Mouse (Mus musculus) hindbrain, postnatal 0 days (tissue): Measurements from ENCODE around the gene Fcgrt. TPM values are rescaled to one million over a fixed set of nuclear protein-coding genes. Genes with fewer than 3 reads are reported as not detected.
"Not testable (repeated sequence)": the region's sequence is repeated elsewhere in the genome, so short reads cannot be mapped to it uniquely, and the experiment has no call there.

Experiments
- ATAC-seq: fragments of 200-750 bp; cut with Nextera tagmentation; 2 replicates; pipeline ENCODE4 v1.8.0; 2017; ENCODE audit warnings: mild to moderate bottlenecking, moderate TSS enrichment, moderate library complexity
- DNase-seq: peaks from one replicate; pipeline ENCODE4 v3.0.0-alpha.2; 2015; ENCODE audit warnings: low spot score
- H3K27ac ChIP-seq: fragments of 300-500 bp; sonication (generic); 2 replicates; pipeline ENCODE4 v1.5.1; 2014; ENCODE audit warnings: mild to moderate bottlenecking
- H3K27me3 ChIP-seq: fragments of 300-500 bp; sonication (generic); 2 replicates; pipeline ENCODE4 v1.6.1; 2014; ENCODE audit warnings: low read length, mixed read lengths; ENCODE audit not compliant: insufficient read depth
- H3K36me3 ChIP-seq: fragments of 300-500 bp; sonication (generic); 2 replicates; pipeline ENCODE4 v1.6.1; 2014; ENCODE audit warnings: low read length, mixed read lengths; ENCODE audit not compliant: insufficient read depth
- H3K4me1 ChIP-seq: fragments of 300-500 bp; sonication (generic); 2 replicates; pipeline ENCODE4 v1.6.1; 2014; ENCODE audit warnings: antibody characterized with exemption, low read length, mixed read lengths; ENCODE audit not compliant: insufficient read depth
- H3K4me2 ChIP-seq: fragments of 300-500 bp; sonication (generic); 2 replicates; pipeline ENCODE4 v1.6.1; 2014; ENCODE audit warnings: low read depth, mild to moderate bottlenecking, low read length, moderate library complexity, mixed read lengths
- H3K4me3 ChIP-seq: fragments of 300-500 bp; sonication (generic); 2 replicates; pipeline ENCODE4 v1.5.1; 2014; ENCODE audit warnings: low read length
- H3K9ac ChIP-seq: fragments of 300-500 bp; sonication (generic); replicated peaks from 2 replicates; pipeline ENCODE4 v1.6.1; 2014; ENCODE audit warnings: mild to moderate bottlenecking, low read length, moderate library complexity, mixed read lengths
- H3K9me3 ChIP-seq: fragments of 300-500 bp; sonication (generic); 2 replicates; pipeline ENCODE4 v1.6.1; 2016; ENCODE audit warnings: low read length, mixed read lengths
- CTCF ChIP-seq: IDR thresholded peaks from 2 replicates; pipeline ENCODE4 v1.5.1; 2016; ENCODE audit warnings: antibody characterized with exemption, control low read depth, low read depth
- WGBS: fragments of 180-500 bp; shearing (Covaris S2); extraction: QIAGEN DNeasy Blood & Tissue Kit; methylation state at CpG from one replicate; pipeline ENCODE4 v1.1.7; 2014; 5-methylcytosine and 5-hydroxymethylcytosine counted together
- polyA plus RNA-seq: library from polyadenylated mRNA; unstranded; fragments of >200 nt; fragmentation: Nextera tagmentation; extraction: Ambion mirVana; gene quantifications from 2 replicates; pipeline ENCODE4 v1.2.1, GENCODE M21; 2015
- total RNA-seq: library from RNA; depleted of rRNA; stranded (reverse); fragments of >200 nt; gene quantifications from 2 replicates; pipeline ENCODE4 v1.2.3, GENCODE M21; 2014

Fcgrt gene
- total and polyA plus RNA-seq, 2 experiments from 2014 or later, result 32.9 to 45.9 TPM

DNA sequence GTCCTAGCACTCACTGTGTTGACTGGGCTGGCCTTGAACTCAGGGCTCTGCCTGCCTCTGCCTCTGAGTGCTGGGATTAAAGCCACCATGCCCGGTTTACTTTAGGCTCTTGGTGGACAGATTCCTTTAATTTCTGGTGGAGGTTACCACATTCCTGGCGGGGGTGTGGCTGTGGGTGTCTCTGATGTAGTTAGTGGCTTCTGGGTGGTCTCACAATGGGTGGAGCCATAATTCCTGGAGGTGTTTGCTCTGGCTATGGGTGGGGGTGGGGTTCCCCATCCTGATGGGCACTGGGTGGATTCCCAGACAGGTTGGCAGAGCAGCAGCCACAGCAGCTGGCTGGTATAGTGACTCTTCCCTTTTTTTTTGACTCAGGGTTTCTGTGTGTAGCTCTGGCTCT lies 8.3 kb upstream of the Fcgrt start:
- DNase-seq, result no peak
- Histone ChIP-seq H3K9me3 (no peaks in the 10 kb centered on the region), H3K4me3 (no peak overlapping the region), H3K27me3 (no peaks in the 10 kb centered on the region), H3K4me1 (no peaks in the 10 kb centered on the region), H3K4me2 (no peak overlapping the region), H3K36me3 (no peaks in the 10 kb centered on the region), H3K27ac (no peak overlapping the region), H3K9ac (no peak overlapping the region)
- no peak for TF ChIP-seq CTCF
- 80% methylated on average over 2 of the region's 2 CpGs for WGBS
- no peak for ATAC-seq

GRCm38 (mm10) chr7:45110089-45110488 lies 6.4 kb upstream of the Fcgrt start:
- H3K36me3 ChIP-seq, H3K27ac ChIP-seq, DNase-seq, H3K4me1 ChIP-seq, H3K27me3 ChIP-seq, H3K4me2 ChIP-seq, H3K9me3 ChIP-seq, H3K9ac ChIP-seq, ATAC-seq, H3K4me3 ChIP-seq: not testable (repeated sequence)
- WGBS, result 89% methylated on average over 4 of the region's 4 CpGs

DNA sequence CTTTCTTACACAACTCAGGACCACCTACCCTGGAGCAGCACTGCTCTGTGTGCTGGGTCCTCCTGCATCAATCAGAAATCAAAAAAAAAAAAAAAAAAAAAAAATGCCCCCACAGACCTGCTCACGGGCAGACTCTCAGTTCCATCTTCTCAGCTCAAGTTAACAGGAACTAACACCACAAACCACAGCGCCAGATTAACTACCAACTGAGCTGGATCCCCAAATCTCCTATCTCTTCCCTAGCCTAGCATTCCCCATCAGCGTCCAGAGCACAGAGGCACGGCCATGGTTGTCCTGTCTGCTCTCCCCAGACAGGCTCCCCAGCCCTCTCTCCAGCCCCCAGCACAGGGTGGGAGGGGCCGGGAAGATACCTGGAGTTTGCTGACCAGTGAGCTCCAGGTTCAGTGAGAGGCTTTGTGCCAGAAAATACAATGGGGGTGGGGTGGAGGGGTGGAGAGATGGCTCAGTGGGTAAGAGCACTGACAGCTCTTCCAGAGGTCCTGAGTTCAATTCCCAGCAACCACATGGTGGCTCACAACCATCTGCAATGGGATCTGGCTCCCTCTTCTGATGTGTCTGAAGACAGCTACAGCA lies 3.5 kb upstream of the Fcgrt start:
- Histone ChIP-seq H3K36me3 (no peaks in the 10 kb centered on the region), H3K9me3 (no peaks in the 10 kb centered on the region), H3K27me3 (no peaks in the 10 kb centered on the region), H3K4me2 (no peak overlapping the region), H3K9ac (no peak overlapping the region), H3K4me1 (no peaks in the 10 kb centered on the region; the same call in 1 of the 2 replicates), H3K4me3 (no peak overlapping the region), H3K27ac (no peak overlapping the region)
- 52% methylated on average over 5 of the region's 5 CpGs for WGBS
- DNase-seq (no peak), ATAC-seq (no peak)
- TF ChIP-seq CTCF, result no peak

DNA sequence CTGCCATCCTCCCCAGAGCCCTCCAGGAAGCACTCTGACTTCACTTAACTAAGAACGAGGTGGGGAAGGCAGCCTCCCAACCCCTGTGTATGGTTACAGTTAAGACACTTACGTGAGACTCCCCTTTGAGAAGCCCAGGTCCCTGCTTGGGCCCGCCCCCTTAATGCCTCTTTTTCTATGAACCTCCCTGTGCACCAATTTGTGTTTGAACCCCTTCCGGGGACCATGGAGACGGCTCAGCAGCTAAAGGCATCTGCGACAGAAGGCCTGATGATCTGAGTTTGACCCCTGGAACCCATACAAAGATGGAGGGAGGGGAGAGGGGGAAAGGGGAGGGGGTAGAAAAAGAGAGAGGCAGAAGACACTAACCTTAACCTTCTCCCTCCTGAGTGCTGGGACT lies 2.8 kb upstream of the Fcgrt start:
- no peak overlapping the region for H3K4me3 ChIP-seq
- WGBS, result 27% methylated on average over 6 of the region's 6 CpGs
- no peak for TF ChIP-seq CTCF
- no peak overlapping the region for H3K27ac ChIP-seq
- no peak overlapping the region for H3K4me2 ChIP-seq
- DNase-seq (no peak), ATAC-seq (no peak)
- H3K27me3 ChIP-seq, result no peaks in the 10 kb centered on the region
- H3K9me3 ChIP-seq, result no peaks in the 10 kb centered on the region
- no peaks in the 10 kb centered on the region; the same call in 1 of the 2 replicates for H3K4me1 ChIP-seq
- no peak overlapping the region for H3K9ac ChIP-seq
- no peaks in the 10 kb centered on the region for H3K36me3 ChIP-seq

DNA sequence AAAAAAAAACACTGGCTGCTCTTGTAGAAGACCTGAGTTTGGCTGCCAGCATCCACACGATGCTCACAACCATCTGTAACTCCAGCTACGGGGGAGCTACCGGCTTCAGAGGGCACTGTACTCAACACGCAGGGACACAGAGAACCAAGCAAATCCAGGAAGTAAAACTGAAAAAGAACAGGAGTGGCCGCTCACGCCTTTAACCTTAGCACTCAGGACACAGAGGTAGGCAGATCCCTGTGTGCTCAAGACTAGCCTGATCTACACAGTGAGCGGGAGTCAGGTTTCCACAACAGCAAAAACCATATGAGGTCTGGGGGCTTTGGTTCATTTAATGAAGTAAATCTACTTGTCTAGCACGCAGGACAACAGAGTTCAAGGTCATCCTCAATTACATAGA lies 1.8 kb upstream of the Fcgrt start:
- no peak for TF ChIP-seq CTCF
- DNase-seq (no peak), ATAC-seq (no peak)
- H3K9me3 ChIP-seq, result no peaks in the 10 kb centered on the region
- H3K36me3 ChIP-seq, result no peaks in the 10 kb centered on the region
- 80% methylated on average over 8 of the region's 8 CpGs for WGBS
- no peak overlapping the region for H3K4me2 ChIP-seq
- no peak overlapping the region for H3K9ac ChIP-seq
- no peaks in the 10 kb centered on the region for H3K27me3 ChIP-seq
- no peak overlapping the region for H3K27ac ChIP-seq
- H3K4me3 ChIP-seq, result no peak overlapping the region
- H3K4me1 ChIP-seq, result no peaks in the 10 kb centered on the region; the same call in 1 of the 2 replicates

- ATAC-seq (no peak), DNase-seq (no peak)
- no peak overlapping the region for H3K4me3 ChIP-seq
- H3K27ac ChIP-seq, result no peak overlapping the region
- no peak overlapping the region for H3K9ac ChIP-seq
- H3K4me2 ChIP-seq, result no peak overlapping the region
- H3K4me1 ChIP-seq, result no peaks in the 10 kb centered on the region; the same call in 1 of the 2 replicates
- H3K9me3 ChIP-seq, result no peaks in the 10 kb centered on the region
- H3K36me3 ChIP-seq, result no peaks in the 10 kb centered on the region
- WGBS, result 79% methylated on average over 5 of the region's 5 CpGs
- TF ChIP-seq CTCF, result no peak
- no peaks in the 10 kb centered on the region for H3K27me3 ChIP-seq
Measured at GRCm38 (mm10) chr7:45104941-45105340, 1.3 kb upstream of the Fcgrt start.

DNA sequence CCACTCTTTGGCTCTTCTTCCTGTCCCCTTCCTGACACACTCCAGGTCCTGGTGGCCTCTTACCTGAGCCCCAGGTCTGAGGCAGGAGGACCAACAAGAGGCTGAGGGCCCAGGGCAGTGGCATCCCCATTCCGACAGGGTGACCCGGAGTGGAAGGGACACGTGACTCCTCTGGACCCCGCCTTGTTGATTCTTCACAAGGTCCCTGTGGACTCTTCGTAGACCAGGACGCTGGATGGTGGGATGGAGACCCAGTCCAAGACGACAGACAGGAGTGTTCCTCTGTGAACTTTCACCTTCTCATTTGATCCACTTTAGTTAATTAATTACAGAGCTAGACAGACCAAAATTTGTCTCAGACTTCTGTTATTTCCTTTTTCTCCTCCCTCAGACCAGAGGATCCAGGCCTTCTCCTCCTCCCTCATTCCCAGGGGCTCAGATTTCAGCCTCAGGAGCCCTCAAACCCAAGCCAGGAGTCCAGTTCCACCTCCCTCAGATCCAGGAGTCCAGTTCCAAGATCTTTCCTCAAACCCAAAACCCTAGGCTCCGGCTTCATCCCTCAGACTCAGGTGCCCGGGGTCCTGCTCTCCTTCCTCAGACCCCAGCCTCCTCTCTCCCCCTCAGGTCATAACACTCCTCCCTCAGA lies 588 bp downstream of the Fcgrt start:
- H3K36me3 ChIP-seq, result no peaks in the 10 kb centered on the region
- peak overlapping the region; percentile 35 for H3K4me2 ChIP-seq
- peak overlapping the region; percentile 55 for H3K27ac ChIP-seq
- 85% methylated on average over 9 of the region's 9 CpGs for WGBS
- H3K9me3 ChIP-seq, result no peaks in the 10 kb centered on the region
- peak overlapping the region; percentile 29 for H3K9ac ChIP-seq
- ATAC-seq (no peak), DNase-seq (no peak)
- no peak for TF ChIP-seq CTCF
- no peaks in the 10 kb centered on the region for H3K27me3 ChIP-seq
- H3K4me1 ChIP-seq, result no peaks in the 10 kb centered on the region; the same call in 1 of the 2 replicates
- H3K4me3 ChIP-seq, result peak overlapping the region; percentile 10; the same call in 1 of the 2 replicates
